Mouse (Mus musculus) natural killer cell, adult 2 months (primary cell): ENCODE results near the gene Bcam.

Experiments used
- DNase-seq, 2 experiments: peaks; one replicate each; pipeline ENCODE4 v3.0.0; 2022; ENCODE audit warnings: low spot score in 2 of 2

Gene Bcam

DNA sequence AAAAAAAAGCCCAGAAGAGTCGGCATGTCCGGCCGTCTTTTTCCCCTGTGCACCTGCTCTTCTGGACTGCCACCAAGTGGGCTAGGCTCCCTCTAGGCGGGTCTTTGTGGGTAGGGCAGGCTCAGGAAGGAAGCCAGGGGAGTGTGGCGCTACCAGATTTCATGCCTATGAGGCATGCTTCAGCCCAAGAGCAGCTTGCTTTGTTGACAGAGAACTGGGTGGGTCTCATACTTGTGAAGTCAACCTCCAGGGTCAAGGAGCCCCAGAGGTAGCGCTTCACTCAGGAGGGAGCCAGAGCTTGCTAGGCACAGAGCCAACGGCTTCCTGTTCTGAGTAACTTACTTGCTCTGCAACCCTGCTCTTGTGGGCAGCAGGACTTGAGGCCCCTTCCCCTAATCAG is 17.2 kb downstream of the Bcam start:
- DNase-seq = no peak

DNA sequence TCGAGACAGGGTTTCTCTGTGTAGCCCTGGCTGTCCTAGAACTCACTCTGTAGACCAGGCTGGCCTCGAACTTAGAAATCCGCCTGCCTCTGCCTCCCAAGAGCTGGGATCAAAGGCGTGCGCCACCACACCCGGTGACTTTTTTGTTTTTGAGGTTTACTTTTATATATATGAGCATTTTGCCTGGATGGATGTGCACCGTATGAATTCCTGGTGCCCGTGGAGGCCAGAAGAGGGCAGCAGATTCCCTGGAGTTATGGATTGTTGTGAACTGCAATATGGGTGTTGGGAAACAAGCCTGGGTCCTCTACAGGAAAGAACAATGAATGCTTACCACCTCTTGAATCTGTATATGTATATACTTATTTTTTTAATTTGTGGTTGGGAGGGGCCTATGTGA is 18.2 kb downstream of the Bcam start:
- DNase-seq = no peak

DNA sequence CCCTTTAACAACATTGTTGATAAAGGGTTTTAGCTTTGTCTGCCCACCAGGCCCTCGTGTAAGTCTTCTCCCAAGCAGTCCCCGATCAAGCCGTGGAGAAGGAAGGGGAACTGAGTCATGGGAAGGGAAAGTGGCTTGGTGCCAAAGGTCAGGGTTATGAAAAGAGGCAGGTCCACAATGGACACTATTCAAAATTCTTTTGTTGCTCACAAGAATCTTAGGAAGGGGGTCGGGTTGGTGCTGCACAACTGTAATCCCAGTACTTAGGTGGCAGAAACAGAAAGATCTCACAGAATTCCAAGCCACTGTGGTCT is 19.8 kb downstream of the Bcam start:
- DNase-seq = no peak

DNA sequence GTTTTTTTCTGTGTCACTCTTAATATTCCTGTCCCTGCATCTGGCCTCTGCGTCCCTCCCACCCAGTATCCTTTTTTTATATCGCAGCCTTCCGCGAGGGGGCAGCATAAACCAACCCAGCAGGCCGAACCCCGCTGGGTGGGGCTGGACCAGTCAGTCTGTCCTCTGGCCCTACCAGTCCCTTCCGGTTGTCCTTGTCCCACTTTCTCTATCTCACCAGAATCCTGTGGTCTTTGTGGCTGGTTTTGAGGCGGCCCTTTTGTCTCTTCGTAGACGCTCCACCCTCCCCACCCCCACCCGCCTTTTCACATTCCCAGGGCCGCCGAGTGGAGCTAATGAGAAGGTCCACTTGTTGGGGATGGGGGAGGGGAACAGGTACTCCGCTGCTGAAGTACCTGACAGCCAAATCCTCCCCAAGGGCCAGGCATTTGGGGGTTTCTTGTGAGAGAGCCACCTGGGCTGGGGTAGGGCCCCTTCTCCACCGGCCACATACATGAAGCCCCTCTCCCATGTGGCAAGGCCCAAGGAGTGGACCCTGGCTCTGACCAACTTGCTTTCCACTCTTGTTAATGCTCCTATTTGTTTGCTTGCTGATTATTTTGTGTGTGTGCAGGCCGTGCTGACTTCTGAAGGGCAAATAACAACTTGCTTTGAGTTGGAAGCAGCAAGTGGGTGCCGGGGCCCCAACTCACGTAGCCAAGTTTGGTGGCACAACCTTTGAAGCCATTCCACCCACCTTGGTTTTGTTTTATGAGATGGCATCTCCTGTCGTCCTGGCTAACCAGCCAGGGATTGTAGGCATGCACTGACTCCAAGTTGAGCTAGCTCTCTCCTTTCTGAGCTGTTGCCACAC is 20.4 kb downstream of the Bcam start, which contains the start of gene Nectin2:
Gene Nectin2 (minus strand): TSS at position 267 of the 853 bp plus-strand sequence.
- DNase-seq = peak; percentile 62 to 70

DNA sequence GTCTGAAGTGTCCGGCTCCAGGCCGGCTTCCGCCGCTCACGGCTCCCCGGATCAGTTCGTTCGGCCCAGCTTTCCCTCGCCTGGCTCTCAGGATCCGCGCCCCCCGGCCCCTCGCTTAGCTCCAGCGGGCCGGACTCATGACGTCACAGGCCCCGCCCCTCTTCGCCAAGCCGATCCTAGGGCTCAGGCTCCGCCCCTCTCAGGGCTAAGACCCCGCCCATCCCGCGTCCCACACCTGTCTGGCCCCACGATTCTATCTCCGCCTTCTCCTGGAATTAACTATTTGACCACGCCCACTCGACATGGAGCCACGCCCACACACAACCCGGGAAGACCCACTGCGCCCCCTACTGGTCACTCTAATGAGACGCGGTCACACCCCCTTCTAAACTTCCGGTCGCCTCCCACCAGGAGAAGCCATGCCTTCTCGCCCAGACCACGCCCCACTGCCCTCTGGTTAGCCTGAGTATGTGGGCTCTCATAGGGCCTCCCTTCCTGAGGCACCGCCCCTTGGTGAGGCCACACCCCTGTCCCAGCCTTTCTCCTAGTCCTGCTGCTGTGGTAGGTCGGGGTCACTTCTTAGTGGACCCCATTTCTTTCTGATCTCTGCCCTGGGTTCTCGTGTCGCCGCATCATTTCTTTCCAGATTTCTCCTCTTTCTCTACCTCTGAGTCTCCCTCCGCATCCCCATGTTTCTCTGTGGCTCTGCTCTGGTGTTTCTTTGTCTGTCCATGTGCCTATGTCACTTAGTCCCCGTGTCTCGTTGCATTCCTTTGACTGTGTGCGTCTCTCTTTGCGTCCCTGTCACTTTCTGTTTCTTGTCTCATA is 21.2 kb downstream of the Bcam start:
- DNase-seq = peak; percentile 81 to 82

DNA sequence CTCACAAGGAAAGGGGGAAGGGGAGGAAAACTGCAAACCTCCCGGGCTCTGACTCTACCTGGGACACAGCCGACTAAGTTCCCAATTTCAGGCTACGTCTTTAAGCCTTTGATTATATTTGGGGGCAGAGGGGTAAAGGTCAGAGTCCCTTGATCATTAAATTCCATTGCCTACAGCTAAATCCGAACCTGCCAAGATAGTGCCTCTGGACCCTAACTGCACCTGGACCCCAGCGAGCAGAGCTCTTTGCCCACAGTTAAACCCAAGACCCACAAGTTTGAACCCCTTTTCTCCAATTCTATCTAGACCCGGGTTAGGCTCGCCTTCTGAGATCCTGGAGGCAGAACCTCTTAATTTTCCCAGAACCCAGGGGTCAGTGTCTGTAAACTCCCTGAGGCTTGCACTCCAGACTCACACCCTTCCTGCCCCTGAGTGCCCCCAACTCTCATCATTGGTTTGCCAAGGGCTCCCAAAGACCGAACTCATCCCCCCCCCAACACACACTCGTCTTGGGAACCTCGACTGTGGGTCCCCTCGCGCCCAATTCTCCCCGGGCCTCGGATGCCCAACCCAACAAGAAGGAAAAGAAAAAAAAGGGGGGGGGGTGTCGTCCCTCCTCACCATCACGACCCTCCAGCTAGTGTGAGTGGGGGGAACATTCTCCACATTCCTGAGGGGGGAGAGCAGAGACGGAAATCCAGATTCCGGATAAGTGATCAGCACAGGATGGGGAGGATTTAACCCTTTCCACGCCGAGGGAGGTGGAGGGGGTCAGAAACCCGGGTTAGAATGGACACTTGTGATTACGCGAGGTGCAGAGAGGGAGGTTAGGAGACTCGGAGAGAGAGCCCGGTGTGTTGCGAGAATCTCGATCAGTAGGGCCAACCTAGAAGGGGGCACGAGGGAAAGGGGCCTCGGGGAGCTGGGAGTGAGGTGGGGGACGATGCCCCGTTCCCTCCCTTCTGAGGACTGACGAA is 22.3 kb downstream of the Bcam start:
- no peak for DNase-seq

DNA sequence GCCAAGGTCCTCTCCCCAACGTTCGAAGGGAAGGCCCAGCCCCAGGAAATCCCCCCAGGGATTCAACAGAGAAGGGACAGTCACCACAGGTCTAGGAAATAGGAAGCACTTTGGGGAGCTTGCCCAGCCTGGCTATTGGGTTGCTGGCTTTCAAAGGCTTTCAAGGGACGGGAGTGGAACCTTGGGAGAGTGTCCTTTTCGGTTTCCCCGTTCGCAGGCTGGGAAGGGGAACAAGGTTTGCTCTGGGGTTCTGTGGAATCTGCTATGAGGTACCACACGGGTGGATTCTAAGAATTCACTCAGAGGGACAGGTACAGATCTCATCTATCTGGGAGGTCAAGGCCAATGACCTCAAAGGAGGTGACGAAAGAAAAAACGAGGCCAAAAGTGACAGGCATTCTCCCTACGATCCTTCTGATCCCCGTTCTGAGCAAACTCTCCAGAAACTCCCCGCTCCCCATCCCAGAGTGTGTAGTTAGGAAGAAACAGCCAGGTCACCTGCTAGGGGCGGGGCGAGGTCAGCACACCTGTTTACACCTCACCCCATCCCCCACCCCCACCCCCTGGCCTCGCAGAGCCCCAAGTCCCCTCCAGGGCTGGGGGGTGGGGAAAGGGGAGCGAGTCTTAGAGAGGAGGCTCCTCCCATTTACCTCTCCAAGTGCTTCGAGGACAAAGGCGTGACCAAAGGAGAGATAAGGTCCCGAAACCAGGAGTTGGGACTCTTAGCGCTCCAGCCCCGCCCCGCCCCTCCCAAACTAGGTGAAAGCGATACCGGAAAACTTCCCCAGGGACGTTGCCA is 23.2 kb downstream of the Bcam start:
- DNase-seq = no peak

DNA sequence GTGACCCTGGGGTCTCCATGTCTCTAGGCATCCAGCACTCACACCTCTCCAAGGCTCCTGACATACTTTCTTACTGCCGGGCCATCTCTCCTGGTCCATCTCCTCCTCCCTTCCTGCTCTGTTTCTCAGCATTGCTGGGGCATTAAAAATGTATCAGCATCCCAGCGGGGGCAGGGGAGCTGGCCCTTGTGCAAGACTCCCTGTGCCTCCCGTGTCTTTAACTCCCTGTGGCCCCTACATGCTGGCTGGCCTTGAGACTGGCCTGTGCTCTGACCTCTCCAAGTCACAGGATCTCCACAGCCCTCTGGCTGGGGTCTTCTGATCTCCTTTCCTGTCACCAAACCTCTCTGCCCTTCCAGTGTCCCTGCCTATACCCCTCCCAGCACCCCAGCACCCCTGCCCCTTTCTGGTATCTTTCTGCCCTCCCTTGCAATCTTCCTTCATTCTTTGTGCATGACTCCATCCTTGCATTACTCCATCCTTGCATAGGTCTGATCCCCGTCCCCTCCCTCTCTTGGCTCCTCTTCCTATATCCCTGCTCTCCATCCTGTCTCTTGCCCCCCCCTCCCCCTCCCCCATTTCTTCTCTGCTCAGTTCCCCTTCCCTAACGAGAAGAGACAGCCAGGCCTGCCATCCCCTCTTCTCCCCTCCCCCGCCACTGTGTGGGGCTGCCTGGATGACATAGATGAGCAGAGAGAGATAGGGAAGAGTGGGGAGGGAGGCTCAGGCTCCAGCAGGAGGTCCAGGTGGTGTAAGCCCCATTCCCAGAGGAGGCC is 24.2 kb downstream of the Bcam start:
- DNase-seq = no peak

DNA sequence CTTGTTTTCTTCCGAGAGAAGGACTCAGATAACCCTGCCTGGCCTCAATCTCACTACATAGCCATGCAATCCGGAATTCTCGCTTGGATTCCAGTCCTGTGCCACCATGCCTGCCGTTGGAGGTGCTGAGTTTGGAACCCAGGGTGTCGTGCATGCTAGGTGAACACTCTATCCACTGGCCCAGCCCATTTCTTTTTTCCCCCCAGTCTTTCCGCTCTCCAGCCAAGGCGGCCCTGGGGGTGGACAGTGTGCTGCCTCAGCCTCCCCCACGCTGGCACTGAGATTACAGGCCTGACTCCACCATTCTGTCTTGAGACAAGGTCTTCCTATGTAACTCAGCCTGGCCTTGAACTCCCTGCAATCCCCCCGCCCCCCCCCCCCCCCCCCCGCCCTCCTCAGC is 24.8 kb downstream of the Bcam start:
- no peak for DNase-seq

DNA sequence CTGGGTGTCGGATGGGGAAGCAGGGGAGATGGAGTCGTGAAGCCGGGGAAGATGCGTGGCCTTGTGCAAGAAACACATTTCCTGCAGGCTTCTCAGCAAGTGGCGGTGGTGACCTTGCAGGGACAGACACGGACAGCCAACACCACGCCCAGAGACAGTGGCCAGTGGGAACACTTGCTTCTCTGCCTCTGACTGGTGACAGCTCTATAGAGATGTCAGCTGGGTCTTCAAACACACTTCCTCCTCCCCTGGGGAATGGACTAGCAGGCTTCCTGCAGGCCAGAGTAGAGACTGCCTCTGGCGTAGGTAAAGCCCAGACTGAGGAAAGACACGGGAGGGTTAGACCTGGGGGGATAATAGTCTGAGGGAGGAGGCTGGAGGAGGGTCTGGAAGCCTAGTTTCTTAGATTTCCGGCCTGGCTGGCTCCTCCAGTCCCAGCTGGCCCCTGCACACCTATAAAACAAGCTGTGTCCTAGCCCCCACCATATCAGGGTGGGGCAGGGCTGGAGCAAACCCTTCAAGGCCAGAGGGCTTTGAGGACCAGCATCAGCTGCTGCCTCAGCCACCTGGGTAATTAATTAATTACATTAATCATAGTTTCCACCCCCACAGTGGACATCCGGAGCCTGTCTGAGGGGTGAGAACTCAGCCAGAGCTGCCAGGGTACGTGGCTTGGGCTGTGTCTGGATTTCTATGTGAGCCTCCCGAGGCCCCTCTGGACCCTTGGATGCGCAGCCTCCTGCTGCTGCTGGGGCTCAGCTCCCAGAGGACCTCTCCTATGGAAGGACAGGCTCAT is 26.0 kb downstream of the Bcam start:
- no peak for DNase-seq

DNA sequence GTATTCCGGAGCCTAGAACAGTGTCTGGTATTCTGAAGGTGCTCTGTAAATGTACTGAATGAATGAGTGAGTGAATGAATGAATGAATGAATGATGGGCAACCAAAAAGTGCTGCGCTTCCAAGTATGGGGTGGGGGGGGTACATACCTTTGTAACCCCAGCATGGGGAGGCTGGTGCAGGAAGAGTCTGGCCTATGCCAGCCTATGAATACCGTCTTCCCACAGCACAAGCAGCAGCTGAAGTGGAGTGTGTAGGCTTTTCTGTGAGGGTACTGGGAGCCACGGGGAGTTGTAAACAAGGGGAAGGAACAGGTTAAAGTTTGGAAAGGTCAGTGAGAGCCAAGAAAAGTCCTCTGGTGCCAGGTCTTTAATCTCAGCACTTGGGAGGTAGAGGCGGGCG is 27.0 kb downstream of the Bcam start:
- no peak for DNase-seq

DNA sequence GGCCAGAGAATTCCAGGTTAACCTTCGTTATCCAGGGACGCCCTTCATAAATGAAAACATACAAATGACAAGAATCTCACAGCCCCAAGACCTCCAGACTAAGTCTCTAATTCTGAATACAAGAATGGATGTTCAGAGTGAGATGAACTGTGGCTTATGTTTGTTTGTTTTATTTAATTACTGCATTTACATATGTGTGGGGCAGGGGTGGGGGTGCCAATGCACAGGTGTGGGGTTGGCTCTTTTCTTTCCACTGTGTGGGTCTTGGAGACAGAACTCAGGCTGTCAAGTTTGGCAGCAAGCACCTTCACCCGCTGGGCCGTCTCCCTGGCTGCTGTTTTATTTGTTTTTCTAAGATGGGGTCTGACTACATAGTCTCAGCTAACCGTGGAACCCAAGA is 28.3 kb downstream of the Bcam start:
- DNase-seq = no peak

DNA sequence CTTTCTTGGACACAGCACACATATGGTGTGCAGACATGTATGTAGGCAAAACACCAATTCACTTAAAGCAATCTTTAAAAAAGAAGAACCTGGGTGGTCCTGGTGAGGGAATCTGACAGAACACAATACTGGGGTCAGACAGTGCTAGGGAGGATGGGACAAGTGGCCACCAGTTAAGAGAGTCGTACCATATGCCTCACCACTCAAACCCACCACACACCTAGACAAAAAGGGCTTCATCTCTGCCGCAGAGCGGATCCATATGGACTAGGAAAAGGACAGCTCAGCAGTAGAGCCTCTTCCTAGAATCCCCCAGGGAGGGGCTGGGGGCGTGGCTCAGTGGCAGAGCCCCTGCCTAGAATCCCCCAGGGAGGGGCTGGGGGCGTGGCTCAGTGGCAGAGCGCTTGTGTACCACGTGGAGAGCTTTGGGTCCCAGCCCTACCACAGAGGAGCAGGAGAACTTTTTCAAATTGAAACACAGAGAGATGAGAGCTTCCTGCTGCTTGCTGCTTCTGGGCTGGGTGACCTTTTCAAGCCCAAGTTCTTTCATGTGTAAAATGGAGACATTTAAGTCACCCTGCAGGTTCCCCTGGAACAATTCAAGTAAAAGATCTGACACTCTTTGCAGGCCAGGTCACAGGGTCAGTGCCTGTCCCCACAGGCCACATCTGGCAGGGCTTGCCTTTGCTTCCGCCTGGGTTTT is 29.3 kb downstream of the Bcam start:
- no peak for DNase-seq

DNA sequence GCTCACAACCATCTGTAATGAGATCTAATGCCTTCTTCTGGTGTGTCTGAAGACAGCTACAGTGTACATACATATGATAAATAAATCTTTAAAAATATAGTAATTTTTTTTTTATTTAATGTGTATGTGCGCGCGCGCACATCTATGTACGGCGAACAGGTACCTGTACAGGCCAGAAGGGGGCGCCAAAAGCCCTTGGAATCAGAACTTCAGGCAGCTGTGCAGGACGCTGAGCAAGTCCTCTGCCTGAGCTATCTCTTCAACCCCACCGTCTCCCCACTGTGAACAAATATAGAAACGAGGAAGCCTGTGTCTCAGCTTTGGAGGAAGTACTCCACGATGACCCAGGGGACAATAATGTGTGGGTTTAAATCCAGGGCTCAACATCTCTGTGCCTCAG is 30.5 kb downstream of the Bcam start:
- DNase-seq = no peak

DNA sequence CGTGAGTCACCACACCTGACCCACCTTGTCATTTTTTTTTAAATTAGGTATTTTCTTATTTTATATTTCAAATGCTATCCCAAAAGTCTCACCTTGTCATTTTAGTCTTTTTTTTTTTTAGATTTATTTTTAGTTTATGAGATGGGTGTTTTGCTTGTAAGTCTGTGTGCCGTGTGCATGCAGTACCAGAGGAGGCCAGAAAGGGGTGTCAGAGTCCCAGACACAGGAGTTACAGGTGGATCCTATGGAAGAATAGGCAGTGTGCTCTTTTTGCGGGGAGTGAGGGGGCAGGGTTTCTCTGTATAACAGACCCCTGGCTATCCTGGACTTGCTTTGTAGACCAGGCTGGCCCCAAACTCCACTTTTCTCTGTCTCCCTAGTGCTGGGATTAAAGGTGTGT is 32.0 kb downstream of the Bcam start:
- no peak for DNase-seq

DNA sequence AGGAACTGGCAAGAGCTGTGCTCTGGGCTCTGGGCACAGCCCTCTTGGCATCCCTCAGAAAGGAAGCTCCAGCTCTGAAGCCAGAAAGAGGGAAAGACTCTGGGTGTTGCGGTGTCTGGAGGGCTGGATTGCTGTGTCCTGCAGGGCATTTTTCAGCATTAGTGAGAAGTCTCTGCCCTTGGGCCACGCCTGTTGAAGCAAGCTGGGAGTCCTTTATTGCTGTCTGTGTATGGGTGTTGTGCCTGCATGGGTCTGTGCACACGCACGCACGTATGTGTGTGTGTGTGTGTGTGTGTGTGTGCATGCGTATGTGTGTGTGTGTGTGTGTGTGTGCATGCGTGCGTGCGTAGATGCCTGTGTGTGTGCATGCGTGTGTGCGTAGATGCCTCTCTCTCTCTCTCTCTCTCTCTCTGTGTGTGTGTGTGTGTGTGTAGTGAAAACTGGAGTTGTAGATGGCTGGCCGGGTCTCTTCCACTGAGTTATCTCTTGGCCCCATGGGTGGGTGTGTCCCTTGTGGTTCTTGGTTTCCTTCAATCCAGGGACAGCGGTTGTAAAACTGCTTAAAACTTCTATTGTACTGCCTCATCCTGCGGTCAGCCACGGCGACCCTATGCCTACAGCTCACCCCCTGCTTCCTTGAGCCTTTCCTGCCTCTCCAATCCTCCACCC is 34.3 kb downstream of the Bcam start:
- no peak for DNase-seq

DNA sequence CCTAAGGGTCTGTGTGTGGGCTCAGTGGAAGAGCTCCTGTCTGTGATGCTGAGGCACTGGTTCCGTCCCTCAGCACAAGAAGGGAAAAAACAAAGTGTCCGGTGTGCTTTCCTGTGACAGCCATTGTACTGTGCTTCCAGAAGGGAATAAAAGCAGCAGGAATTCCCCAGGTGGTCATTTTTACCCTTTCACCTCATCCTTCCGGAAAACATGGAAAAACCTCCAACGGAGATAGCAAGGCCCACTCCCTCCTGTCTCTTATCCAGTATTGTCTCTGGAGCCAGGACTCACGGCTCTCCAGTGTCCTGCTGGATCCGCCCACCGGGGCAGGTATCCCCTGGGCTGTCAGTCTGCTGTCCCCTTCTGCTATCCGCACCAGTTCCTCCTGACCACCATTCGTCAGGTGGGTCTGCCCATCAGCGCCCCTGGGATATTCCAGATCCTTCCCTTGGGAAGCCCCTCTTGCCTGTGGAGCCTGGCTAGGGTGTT is 36.6 kb downstream of the Bcam start:
- no peak for DNase-seq

DNA sequence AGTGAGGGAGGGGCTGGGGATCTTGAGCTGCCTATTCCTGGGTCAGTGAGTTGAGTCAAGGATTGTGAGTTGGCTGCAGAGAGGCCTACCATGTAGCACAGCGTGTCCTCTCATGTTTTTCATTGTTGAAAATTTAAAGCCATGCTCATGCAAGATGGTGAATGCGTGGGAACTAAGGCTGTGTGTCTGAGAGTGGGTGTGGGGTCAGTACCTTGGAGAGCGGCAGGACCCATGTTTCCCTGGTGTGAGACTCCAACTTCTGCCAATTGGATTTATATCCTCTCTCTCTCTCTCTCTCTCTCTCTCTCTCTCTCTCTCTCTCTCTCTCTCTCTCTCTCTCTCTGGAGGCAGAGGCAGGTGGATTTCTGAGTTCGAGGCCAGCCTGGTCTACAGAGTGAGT is 44.3 kb downstream of the Bcam start:
- no peak for DNase-seq
